Mouse (Mus musculus): ENCODE results near the gene Eif3d. TPM values are rescaled to one million over a fixed set of nuclear protein-coding genes. Genes with fewer than 3 reads are reported as not detected.

Gene Eif3d
- polyA plus RNA-seq, 1 experiment from 2014 or later = 194 TPM

GRCm38 (mm10) chr15:77928091-77928490, 42.5 kb downstream of the Eif3d start:
- no peaks in the 10 kb centered on the region for H3K9me3 ChIP-seq (replicated peaks)
- WGBS = 34% methylated on average over 4 of the region's 4 CpGs
- peak overlapping the region; percentile 77 for H3K4me2 ChIP-seq (replicated peaks)
- no peaks in the 10 kb centered on the region for H3K27me3 ChIP-seq
- ATAC-seq (ENCODE audit: low FRiP score) = no peak
- 0 out of 2 replicates have a peak overlapping the region, but pooled peaks have one; percentile 91 for H3K27ac ChIP-seq
- H3K4me3 ChIP-seq = peak overlapping the region; percentile 79
- H3K9ac ChIP-seq = peak overlapping the region; percentile 82
- peaks cover 22% of the 10 kb centered on the region for H3K4me1 ChIP-seq
- peaks cover 30% of the 10 kb centered on the region for H3K36me3 ChIP-seq

- WGBS = 96% methylated on average over 5 of the region's 5 CpGs
- Histone ChIP-seq H3K36me3 (peaks cover 40% of the 10 kb centered on the region), H3K27ac (no peak overlapping the region), H3K27me3 (no peaks in the 10 kb centered on the region), H3K9me3 (replicated peaks) (no peaks in the 10 kb centered on the region), H3K4me1 (peaks cover 22% of the 10 kb centered on the region), H3K4me3 (no peak overlapping the region), H3K9ac (no peak overlapping the region), H3K4me2 (replicated peaks) (0 out of 2 replicates have a peak overlapping the region, but pooled peaks have one; percentile 77)
- ATAC-seq (ENCODE audit: low FRiP score) = no peak
Measured at GRCm38 (mm10) chr15:77926921-77927320, 43.7 kb downstream of the Eif3d start.

DNA sequence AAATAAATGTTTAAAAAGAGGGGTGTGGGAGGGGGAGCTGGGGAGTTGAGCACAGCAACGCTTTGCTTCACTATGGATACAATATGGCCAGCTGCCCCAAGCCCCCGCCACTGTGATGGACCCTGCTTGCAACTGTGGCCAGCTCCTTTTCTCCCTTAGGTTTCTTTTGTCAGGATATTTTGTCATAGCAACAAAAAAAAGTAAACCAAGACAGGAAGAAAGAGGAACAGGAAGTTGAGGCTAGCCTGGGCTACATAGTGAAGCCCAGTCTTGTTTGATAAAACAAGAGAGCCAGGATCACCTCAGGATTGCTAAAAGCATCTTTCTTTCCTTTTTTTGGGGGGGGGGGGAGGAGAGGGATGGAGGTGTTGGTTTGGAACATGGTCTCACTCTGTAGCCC, 45.4 kb downstream of the Eif3d start:
- H3K27ac ChIP-seq = no peak overlapping the region
- H3K9me3 ChIP-seq (replicated peaks) = no peaks in the 10 kb centered on the region
- H3K4me1 ChIP-seq = peaks cover 22% of the 10 kb centered on the region
- 92% methylated on average over 2 of the region's 2 CpGs for WGBS
- no peak overlapping the region for H3K9ac ChIP-seq
- H3K36me3 ChIP-seq = peaks cover 55% of the 10 kb centered on the region
- no peak for ATAC-seq (ENCODE audit: low FRiP score)
- H3K27me3 ChIP-seq = no peaks in the 10 kb centered on the region
- H3K4me3 ChIP-seq = no peak overlapping the region
- no peak overlapping the region for H3K4me2 ChIP-seq (replicated peaks)

GRCm38 (mm10) chr15:77923267-77924035, 47.2 kb downstream of the Eif3d start:
- no peak overlapping the region for H3K4me3 ChIP-seq
- 74% methylated on average over 9 of the region's 9 CpGs for WGBS
- peaks cover 71% of the 10 kb centered on the region for H3K36me3 ChIP-seq
- ATAC-seq (ENCODE audit: low FRiP score) = no peak
- no peak overlapping the region for H3K4me2 ChIP-seq (replicated peaks)
- H3K9ac ChIP-seq = no peak overlapping the region
- no peaks in the 10 kb centered on the region for H3K27me3 ChIP-seq
- H3K4me1 ChIP-seq = peaks cover 13% of the 10 kb centered on the region
- no peaks in the 10 kb centered on the region for H3K9me3 ChIP-seq (replicated peaks)
- no peak overlapping the region for H3K27ac ChIP-seq

DNA sequence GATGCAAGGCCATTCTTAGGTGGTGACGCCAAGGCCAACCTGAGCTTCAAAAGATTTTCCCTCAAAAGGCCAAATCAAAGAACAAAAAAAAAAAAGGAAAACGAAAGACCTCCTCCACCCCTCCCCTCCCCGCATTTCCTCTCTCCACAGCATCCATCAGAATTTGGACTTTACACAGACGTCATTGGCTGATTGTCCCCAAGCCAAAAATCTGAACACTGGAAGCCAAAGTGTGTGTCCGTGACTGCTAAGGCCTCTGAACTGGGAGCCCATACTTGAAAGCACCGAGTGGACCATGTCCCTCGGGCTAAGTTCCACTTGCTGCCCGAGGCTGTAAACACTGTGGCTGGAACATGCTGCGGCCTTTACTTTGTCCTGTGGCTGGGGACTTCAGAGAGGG, 47.9 kb downstream of the Eif3d start:
- no peak for ATAC-seq (ENCODE audit: low FRiP score)
- Histone ChIP-seq H3K9me3 (replicated peaks) (no peaks in the 10 kb centered on the region), H3K27me3 (no peaks in the 10 kb centered on the region), H3K4me2 (replicated peaks) (no peak overlapping the region), H3K27ac (no peak overlapping the region), H3K4me3 (no peak overlapping the region), H3K36me3 (peaks cover 71% of the 10 kb centered on the region), H3K4me1 (peaks cover 7% of the 10 kb centered on the region), H3K9ac (no peak overlapping the region)
- 86% methylated on average over 9 of the region's 9 CpGs for WGBS

GRCm38 (mm10) chr15:77921636-77922035, 49.0 kb downstream of the Eif3d start:
- no peaks in the 10 kb centered on the region for H3K4me1 ChIP-seq
- H3K36me3 ChIP-seq = peaks cover 74% of the 10 kb centered on the region
- ATAC-seq (ENCODE audit: low FRiP score) = no peak
- H3K27me3 ChIP-seq = no peaks in the 10 kb centered on the region
- no peak overlapping the region for H3K9ac ChIP-seq
- H3K4me2 ChIP-seq (replicated peaks) = no peak overlapping the region
- H3K27ac ChIP-seq = no peak overlapping the region
- H3K9me3 ChIP-seq (replicated peaks) = no peaks in the 10 kb centered on the region
- 93% methylated on average over 6 of the region's 6 CpGs for WGBS
- no peak overlapping the region for H3K4me3 ChIP-seq

DNA sequence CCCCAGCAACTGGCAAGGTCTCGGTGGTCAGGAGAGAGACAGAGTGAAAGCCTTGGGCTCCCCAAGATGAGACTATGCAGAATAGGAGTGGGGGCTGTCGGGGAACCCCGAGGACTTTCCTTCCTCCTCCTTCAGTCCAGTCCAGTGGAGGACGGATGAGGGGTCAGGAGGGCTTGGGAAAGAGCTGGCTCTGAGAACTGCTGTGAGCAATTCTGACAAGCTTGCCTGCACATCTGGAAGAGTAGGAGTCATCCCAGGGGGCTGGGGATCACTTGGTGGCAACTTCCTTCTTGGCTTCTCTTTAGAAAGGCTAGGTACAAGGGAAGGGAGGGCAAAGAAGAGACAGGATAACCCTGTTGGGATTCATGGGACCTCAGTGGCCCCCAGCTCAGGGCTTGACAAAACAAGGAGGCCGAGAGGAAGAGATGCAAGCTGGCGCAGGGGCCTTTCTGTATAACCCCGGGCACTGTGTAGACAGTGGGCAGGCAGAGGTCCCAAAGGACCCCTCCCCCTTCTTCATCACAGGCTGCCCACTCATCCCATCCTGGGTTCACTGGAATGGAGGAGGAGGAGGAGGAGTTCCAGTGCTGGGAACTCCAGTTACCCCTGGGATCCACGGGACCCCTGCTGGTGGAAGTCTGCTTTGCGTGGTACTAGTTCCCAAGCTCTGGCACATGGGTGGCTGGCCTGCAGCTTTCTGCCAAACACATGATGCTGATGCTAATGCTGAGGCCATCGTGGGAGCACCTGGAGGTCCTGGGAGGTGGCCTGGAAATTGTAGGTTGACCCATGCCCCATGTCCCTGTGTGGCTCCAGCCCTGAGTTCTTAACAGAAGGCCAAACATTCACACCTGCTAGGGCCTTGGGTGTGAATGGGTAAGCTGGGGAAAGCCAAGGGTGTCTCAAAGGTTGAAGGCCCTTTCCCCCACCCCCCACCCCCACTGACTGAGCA, 49.8 kb downstream of the Eif3d start:
- Histone ChIP-seq H3K27ac (no peak overlapping the region), H3K9me3 (replicated peaks) (no peaks in the 10 kb centered on the region), H3K4me2 (replicated peaks) (no peak overlapping the region), H3K4me3 (no peak overlapping the region), H3K36me3 (peaks cover 75% of the 10 kb centered on the region), H3K9ac (no peak overlapping the region), H3K27me3 (no peaks in the 10 kb centered on the region), H3K4me1 (no peaks in the 10 kb centered on the region)
- 79% methylated on average over 10 of the region's 10 CpGs for WGBS
- ATAC-seq (ENCODE audit: low FRiP score) = no peak

DNA sequence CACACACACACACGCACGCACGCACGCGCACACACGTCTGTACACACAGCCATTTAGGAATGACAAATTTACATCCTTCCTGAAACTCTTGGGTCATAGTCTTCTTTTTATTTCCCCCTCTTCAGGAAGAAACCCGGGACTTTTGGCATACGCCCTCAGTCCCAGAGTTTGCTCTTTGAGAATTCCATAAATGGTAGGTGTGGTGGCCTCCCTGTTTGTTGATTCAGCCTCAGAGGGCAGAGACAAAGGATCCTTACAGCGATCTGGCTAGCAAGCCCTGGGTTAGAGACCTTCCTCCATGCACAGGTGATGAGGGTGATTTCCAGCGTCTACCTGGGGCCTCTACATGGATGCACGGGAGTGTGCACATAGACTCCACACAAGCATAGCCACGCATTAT, 51.2 kb downstream of the Eif3d start:
- Histone ChIP-seq H3K9me3 (replicated peaks) (no peaks in the 10 kb centered on the region), H3K27me3 (no peaks in the 10 kb centered on the region), H3K27ac (no peak overlapping the region), H3K9ac (no peak overlapping the region), H3K4me3 (no peak overlapping the region), H3K4me1 (no peaks in the 10 kb centered on the region), H3K4me2 (replicated peaks) (no peak overlapping the region), H3K36me3 (peaks cover 80% of the 10 kb centered on the region)
- ATAC-seq (ENCODE audit: low FRiP score) = no peak
- 91% methylated on average over 12 of the region's 12 CpGs for WGBS

DNA sequence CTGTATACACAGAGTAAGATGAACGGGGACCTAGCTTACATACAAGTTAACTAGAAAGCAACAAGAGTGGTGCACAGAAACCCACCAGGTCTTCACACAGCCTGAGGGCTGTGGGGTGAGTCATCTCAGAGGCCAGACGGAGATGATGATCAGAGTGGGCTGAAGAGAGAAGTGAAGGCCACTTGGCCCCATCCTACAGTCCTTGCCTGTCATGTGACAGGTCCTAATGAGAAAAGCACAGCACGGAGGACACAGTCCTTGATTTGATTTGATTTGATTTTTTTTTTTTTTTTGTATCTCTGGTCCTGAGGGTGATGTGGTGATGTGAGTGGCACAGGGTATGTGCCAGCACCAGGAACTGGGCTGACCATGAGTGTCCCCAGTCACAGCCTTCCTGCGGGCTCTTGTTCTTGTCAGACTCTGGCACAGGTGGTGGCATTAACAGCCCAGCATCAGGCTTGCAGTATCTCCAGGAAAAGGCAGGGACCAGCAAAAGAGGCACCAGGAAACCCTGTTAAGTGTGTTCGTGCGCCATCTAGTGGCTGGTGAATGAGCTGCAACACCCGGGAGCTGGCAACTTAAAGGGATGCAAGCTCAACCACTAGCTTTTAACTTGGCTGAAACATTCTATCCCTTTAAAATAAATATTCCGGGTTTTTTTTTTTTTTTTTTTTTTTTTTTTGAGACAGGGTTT, 53.6 kb downstream of the Eif3d start:
- peak; percentile 38; the same call in 1 of the 2 replicates for ATAC-seq (ENCODE audit: low FRiP score)
- H3K4me3 ChIP-seq = no peak overlapping the region
- peaks cover 63% of the 10 kb centered on the region for H3K36me3 ChIP-seq
- no peaks in the 10 kb centered on the region for H3K27me3 ChIP-seq
- no peak overlapping the region for H3K27ac ChIP-seq
- H3K4me2 ChIP-seq (replicated peaks) = no peak overlapping the region
- H3K9ac ChIP-seq = no peak overlapping the region
- H3K4me1 ChIP-seq = no peaks in the 10 kb centered on the region
- WGBS = 38% methylated on average over 8 of the region's 8 CpGs
- H3K9me3 ChIP-seq (replicated peaks) = no peaks in the 10 kb centered on the region

DNA sequence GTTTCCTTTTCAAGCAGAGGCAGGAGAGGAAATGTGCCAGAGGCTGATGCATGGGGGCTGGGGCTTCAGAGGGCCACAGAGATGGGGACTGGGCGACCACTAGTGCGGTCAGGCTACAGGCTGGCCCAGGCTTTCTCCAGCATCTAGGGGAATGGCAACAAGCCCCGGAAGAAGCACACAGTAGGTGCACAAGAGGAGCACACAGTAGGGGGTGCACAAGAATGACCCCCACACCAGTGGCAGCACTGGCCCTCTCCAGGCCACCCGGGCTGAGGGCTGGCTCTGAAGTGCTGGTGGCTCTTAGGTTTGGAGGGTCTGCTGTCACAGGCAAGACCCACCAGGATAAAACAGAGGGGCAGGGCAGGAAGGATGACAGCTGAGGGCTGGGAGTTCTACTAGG, 55.3 kb downstream of the Eif3d start:
- Histone ChIP-seq H3K9me3 (replicated peaks) (no peaks in the 10 kb centered on the region), H3K27me3 (no peaks in the 10 kb centered on the region), H3K36me3 (peaks cover 50% of the 10 kb centered on the region), H3K4me1 (no peaks in the 10 kb centered on the region), H3K4me3 (no peak overlapping the region), H3K4me2 (replicated peaks) (no peak overlapping the region), H3K9ac (no peak overlapping the region), H3K27ac (no peak overlapping the region)
- WGBS = 92% methylated on average over 4 of the region's 4 CpGs
- ATAC-seq (ENCODE audit: low FRiP score) = no peak

- peaks cover 42% of the 10 kb centered on the region for H3K36me3 ChIP-seq
- no peak for ATAC-seq (ENCODE audit: low FRiP score)
- no peak overlapping the region for H3K4me2 ChIP-seq (replicated peaks)
- no peak overlapping the region for H3K27ac ChIP-seq
- no peaks in the 10 kb centered on the region for H3K9me3 ChIP-seq (replicated peaks)
- WGBS = 95% methylated on average over 3 of the region's 3 CpGs
- H3K4me3 ChIP-seq = no peak overlapping the region
- H3K9ac ChIP-seq = no peak overlapping the region
- no peaks in the 10 kb centered on the region for H3K27me3 ChIP-seq
- no peaks in the 10 kb centered on the region for H3K4me1 ChIP-seq
Measured at GRCm38 (mm10) chr15:77914507-77914906, 56.1 kb downstream of the Eif3d start.

DNA sequence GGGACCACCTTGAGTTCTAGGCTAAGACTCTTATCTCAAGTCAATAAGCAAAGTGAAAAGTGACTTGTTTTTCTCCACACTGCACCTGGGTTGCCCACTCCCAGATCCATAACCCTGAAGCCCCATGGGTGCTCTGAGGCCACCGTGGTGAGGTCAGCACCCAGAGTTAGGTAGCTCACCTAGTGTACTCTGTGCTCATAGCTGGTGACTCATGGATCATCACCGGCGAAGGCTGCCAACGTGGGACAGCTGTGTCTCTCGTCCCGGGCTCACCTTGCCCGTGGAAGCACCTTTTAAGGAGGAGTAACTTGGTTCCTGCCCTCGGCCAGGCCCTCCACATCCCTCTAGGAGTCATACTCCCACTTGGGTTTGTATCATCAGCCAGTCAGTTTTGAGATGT, 57.6 kb downstream of the Eif3d start:
- no peaks in the 10 kb centered on the region for H3K27me3 ChIP-seq
- H3K27ac ChIP-seq = 0 out of 2 replicates have a peak overlapping the region, but pooled peaks have one; percentile 17
- H3K9ac ChIP-seq = no peak overlapping the region

More for the DNA sequence above, 57.6 kb downstream of the Eif3d start:
- Histone ChIP-seq H3K4me2 (replicated peaks) (no peak overlapping the region), H3K4me3 (no peak overlapping the region), H3K4me1 (no peaks in the 10 kb centered on the region), H3K36me3 (peaks cover 33% of the 10 kb centered on the region), H3K9me3 (replicated peaks) (no peaks in the 10 kb centered on the region)
- WGBS = 86% methylated on average over 8 of the region's 8 CpGs
- no peak for ATAC-seq (ENCODE audit: low FRiP score)
